ENCODE assay signal across 8 mouse cellular contexts in genomic region chr10:3996170-3996876, GRCm38 (mm10). TPM values are rescaled to one million over a fixed set of nuclear protein-coding genes. Genes with fewer than 3 reads are reported as not detected.
DNase-seq lines count a peak whose midpoint lies in the region; ATAC-seq and TF ChIP-seq lines count a peak whose summit lies in the region.

No protein-coding gene starts in this region.

- no peak overlapping the region for H3K4me3 ChIP-seq in CH12.LX (replicated peaks in 1 of 3; ENCODE audit: low read depth in 2 of 3, low read length in 2 of 3, poor library complexity in 1 of 3)
- H3K4me3 ChIP-seq in liver, embryonic 16.5 days (ENCODE audit: low read depth, low read length): no peak overlapping the region
- H3K4me3 ChIP-seq in neural tube, embryonic 15.5 days (replicated peaks): no peak overlapping the region

- H3K4me2 ChIP-seq in CH12.LX (ENCODE audit: insufficient read depth, low read depth, poor library complexity, severe bottlenecking): no peak overlapping the region
- 0 out of 2 replicates have a peak overlapping the region, but pooled peaks have one; percentile 20 for H3K4me2 ChIP-seq in liver, embryonic 16.5 days (ENCODE audit: low read depth, low read length)
- H3K4me2 ChIP-seq in neural tube, embryonic 15.5 days: no peak overlapping the region

- no peak for TF ChIP-seq POLR2A in CH12.LX (IDR thresholded peaks at IDR 0.05; ENCODE audit: low read depth, low read length)
- TF ChIP-seq POLR2A in brain, embryonic 14.5 days (IDR thresholded peaks at IDR 0.05; ENCODE audit: borderline replicate concordance, extremely low read depth, insufficient read depth, insufficient read length, poor library complexity, severe bottlenecking): no peak

- TF ChIP-seq CTCF in CH12.LX (conservative IDR thresholded peaks at IDR 0.05 in 1 of 2, IDR thresholded peaks at IDR 0.05 in 1 of 2; ENCODE audit: low read depth in 2 of 2, low read length in 2 of 2): peak; percentile 26 to 74; a peak in 3 of 4 replicates
- TF ChIP-seq CTCF in brain, embryonic 14.5 days (IDR thresholded peaks at IDR 0.05; ENCODE audit: borderline replicate concordance, extremely low read depth, insufficient read depth, insufficient read length): peak; percentile 88

- intact Hi-C loops in heart, postnatal 14 days (cut with DNase I): loop anchor here (2.0 to 10.0 kb wide), 4 partner anchors 91 to 378 kb away; no protein-coding TSS in a partner anchor

- in situ Hi-C loops in CH12.LX (cut with MboI; ENCODE audit: low pct_ligation_motif_present, low pct_unique_long_range_greater_than_20kb, low sequenced_read_pairs): loop anchor here (10.0 kb wide), 1 partner anchor 338 kb away; no protein-coding TSS in a partner anchor

- no peak overlapping the region for H3K27ac ChIP-seq in CH12.LX (ENCODE audit: insufficient read depth, low read depth)
- peak overlapping the region; percentile 18 for H3K27ac ChIP-seq in liver, embryonic 16.5 days (ENCODE audit: low read length)
- peak overlapping the region; percentile 63; the same call in 1 of the 2 replicates for H3K27ac ChIP-seq in neural tube, embryonic 15.5 days (replicated peaks)

- H3K79me2 ChIP-seq in CH12.LX (replicated peaks; ENCODE audit: control insufficient read depth, extremely low read depth, insufficient read depth, poor library complexity, severe bottlenecking): no peaks in the 10 kb centered on the region

- peaks cover 68 to 96% of the 10 kb centered on the region in 2 experiments for H3K36me3 ChIP-seq in CH12.LX (replicated peaks in 1 of 2; ENCODE audit: control insufficient read depth in 1 of 2, insufficient read depth in 1 of 2, low read length in 1 of 2)
- H3K36me3 ChIP-seq in liver, embryonic 16.5 days (ENCODE audit: control insufficient read depth, insufficient read depth): peaks cover 18% of the 10 kb centered on the region
- H3K36me3 ChIP-seq in neural tube, embryonic 15.5 days: 0 out of 2 replicates have a peak, but pooled peaks cover 4% of the 10 kb centered on the region

- dilution Hi-C loops in CH12.LX (cut with MboI; ENCODE audit: extremely low pct_ligation_motif_present, extremely low pct_unique_long_range_greater_than_20kb, low sequenced_read_pairs): no loop called here

- no peak for ATAC-seq in liver, embryonic 16.5 days (ENCODE audit: low read depth)
- ATAC-seq in neural tube, embryonic 15.5 days (ENCODE audit: low FRiP score): peak; percentile 88

- H3K9ac ChIP-seq in CH12.LX (ENCODE audit: insufficient read depth, low read depth): no peak overlapping the region
- H3K9ac ChIP-seq in liver, embryonic 16.5 days (ENCODE audit: low read depth, low read length): peak overlapping the region; percentile 20; the same call in 1 of the 2 replicates
- no peak overlapping the region for H3K9ac ChIP-seq in neural tube, embryonic 15.5 days (replicated peaks)

- TF ChIP-seq EP300 in CH12.LX (IDR thresholded peaks at IDR 0.05; ENCODE audit: low read length): no peak

- peaks cover 0 to 2% of the 10 kb centered on the region in 2 experiments; a peak in 1 of 4 replicates for H3K4me1 ChIP-seq in CH12.LX (ENCODE audit: control insufficient read depth in 1 of 2, insufficient read depth in 2 of 2)
- H3K4me1 ChIP-seq in liver, embryonic 16.5 days (ENCODE audit: control insufficient read depth, low read depth, low read length): peaks cover 34% of the 10 kb centered on the region
- H3K4me1 ChIP-seq in neural tube, embryonic 15.5 days: no peaks in the 10 kb centered on the region

- peak; percentile 66 for DNase-seq in CH12.LX (ENCODE audit: extremely low read depth)
- DNase-seq in brain, embryonic 14.5 days (ENCODE audit: low read depth): peak; percentile 97
- DNase-seq in fibroblast of lung, adult 2 months (ENCODE audit: low read depth): peak; percentile 63
- DNase-seq in heart, postnatal 14 days: peak; percentile 71 to 76
- DNase-seq in kidney, postnatal 4 days: peak; percentile 79 to 87
- peak; percentile 78 for DNase-seq in testis, postnatal 10 days (ENCODE audit: low spot score)

- WGBS in liver, embryonic 16.5 days (ENCODE audit: insufficient replicate concordance): 47% methylated on average over 15 of the region's 15 CpGs
- WGBS in neural tube, embryonic 15.5 days: 53% methylated on average over 15 of the region's 15 CpGs

- TF ChIP-seq RAD21 in CH12.LX (IDR thresholded peaks at IDR 0.05; ENCODE audit: low read depth, low read length): peak; percentile 71

- no peaks in the 10 kb centered on the region for H3K27me3 ChIP-seq in CH12.LX (replicated peaks)
- no peaks in the 10 kb centered on the region for H3K27me3 ChIP-seq in liver, embryonic 16.5 days (ENCODE audit: control insufficient read depth, insufficient read depth, low read depth, low read length)
- no peaks in the 10 kb centered on the region for H3K27me3 ChIP-seq in neural tube, embryonic 15.5 days (replicated peaks)

- no peaks in the 10 kb centered on the region for H3K9me3 ChIP-seq in CH12.LX (replicated peaks; ENCODE audit: low read length)
- H3K9me3 ChIP-seq in liver, embryonic 16.5 days (replicated peaks; ENCODE audit: control insufficient read depth, low read length): no peaks in the 10 kb centered on the region
- no peaks in the 10 kb centered on the region for H3K9me3 ChIP-seq in neural tube, embryonic 15.5 days (replicated peaks)

TF ChIP-seq in CH12.LX, 34 proteins besides CTCF, POLR2A, EP300 and RAD21:
- TF ChIP-seq POLR2AphosphoS2 (IDR thresholded peaks at IDR 0.05; ENCODE audit: low read depth, low read length) (no peak), SIN3A (IDR thresholded peaks at IDR 0.05; ENCODE audit: low read length) (no peak; the same call in 1 of the 2 replicates), NRF1 (IDR thresholded peaks at IDR 0.05; ENCODE audit: low read depth, low read length) (no peak), RCOR1 (conservative IDR thresholded peaks at IDR 0.05; ENCODE audit: low read depth, low read length) (no peak), JUN (IDR thresholded peaks at IDR 0.05; ENCODE audit: insufficient read depth, low read depth, low read length) (no peak), NELFE (IDR thresholded peaks at IDR 0.05; ENCODE audit: low read depth, low read length) (0 out of 2 replicates have a peak, but pooled peaks have one; percentile 22), USF2 (conservative IDR thresholded peaks at IDR 0.05; ENCODE audit: low read depth, low read length) (no peak), USF1 (IDR thresholded peaks at IDR 0.05; ENCODE audit: low read depth, low read length) (no peak), KAT2A (IDR thresholded peaks at IDR 0.05; ENCODE audit: insufficient replicate concordance, low read length) (no peak), MAX (IDR thresholded peaks at IDR 0.05; ENCODE audit: low read length) (0 out of 2 replicates have a peak, but pooled peaks have one; percentile 41), E2F4 (IDR thresholded peaks at IDR 0.05; ENCODE audit: insufficient replicate concordance, low read depth, low read length) (no peak), MYC (IDR thresholded peaks at IDR 0.05; ENCODE audit: low read depth, low read length) (peak; percentile 68; the same call in 1 of the 2 replicates), SMC3 (IDR thresholded peaks at IDR 0.05; ENCODE audit: low read depth, low read length) (peak; percentile 52)

RNA-seq across cellular contexts. Expression of gene Mthfd1l, which starts 23.4 kb away (rescaled TPM):
- total RNA-seq in CH12.LX (2012; rRNA removed): 66.1 and 84.0 TPM in 2 replicates
- 85.6 and 90.3 TPM in 2 replicates for total RNA-seq in CH12.LX (2014; rRNA removed)
- 94.8 and 97.7 TPM in 2 replicates for polyA plus RNA-seq in CH12.LX (2012; ENCODE audit: insufficient read length, low read depth)
- polyA plus RNA-seq in brain, embryonic 14.5 days (2012; rRNA removed): 4.2 and 5.3 TPM in 2 replicates
- 1 to 10 TPM; 1.5 to 1.7 TPM for total RNA-seq in heart, postnatal 14 days (2021)
- 18.5 and 19.5 TPM in 2 replicates for polyA plus RNA-seq in liver, embryonic 16.5 days (2015; fragmentation: Nextera tagmentation; extraction: Ambion mirVana)
- polyA plus RNA-seq in neural tube, embryonic 15.5 days (2015; fragmentation: Nextera tagmentation; extraction: Ambion mirVana): 6.7 and 9.9 TPM in 2 replicates
